Mouse (Mus musculus) limb, embryonic 14.5 days (tissue): ENCODE data around the gene Ddx43. TPM values are rescaled to one million over a fixed set of nuclear protein-coding genes. Genes with fewer than 3 reads are reported as not detected.

Experiments used
- ATAC-seq: fragments of 200-750 bp; cut with Nextera tagmentation; 2 replicates; pipeline ENCODE4 v1.8.0; 2017; ENCODE audit warnings: low read depth, moderate number of reproducible peaks, moderate TSS enrichment; ENCODE audit not compliant: low FRiP score
- DNase-seq: peaks from one replicate; pipeline ENCODE4 v3.0.0-alpha.2; 2015; ENCODE audit warnings: low spot score
- H3K27ac ChIP-seq: fragments of 300-500 bp; sonication (generic); replicated peaks from 2 replicates; pipeline ENCODE4 v1.5.1; 2014; ENCODE audit warnings: low read depth, mild to moderate bottlenecking, low read length, moderate library complexity, mixed read lengths
- H3K27me3 ChIP-seq: fragments of 300-500 bp; sonication (generic); 2 replicates; pipeline ENCODE4 v1.6.1; 2014; ENCODE audit warnings: low read length, mixed read lengths; ENCODE audit not compliant: control insufficient read depth, insufficient read depth
- H3K36me3 ChIP-seq: fragments of 300-500 bp; sonication (generic); 2 replicates; pipeline ENCODE4 v1.6.1; 2014; ENCODE audit warnings: mild to moderate bottlenecking, low read length, moderate library complexity, mixed read lengths; ENCODE audit not compliant: control insufficient read depth, insufficient read depth
- H3K4me1 ChIP-seq: fragments of 300-500 bp; sonication (generic); 2 replicates; pipeline ENCODE4 v1.6.1; 2014; ENCODE audit warnings: antibody characterized with exemption, low read length, mixed read lengths; ENCODE audit not compliant: control insufficient read depth, insufficient read depth
- H3K4me2 ChIP-seq: fragments of 300-500 bp; sonication (generic); replicated peaks from 2 replicates; pipeline ENCODE4 v1.6.1; 2014; ENCODE audit warnings: low read depth, mild to moderate bottlenecking, low read length, moderate library complexity; ENCODE audit not compliant: severe bottlenecking
- H3K4me3 ChIP-seq: fragments of 300-500 bp; sonication (generic); replicated peaks from 2 replicates; pipeline ENCODE4 v1.5.1; 2014; ENCODE audit warnings: low read length
- H3K9ac ChIP-seq: fragments of 300-500 bp; sonication (generic); 2 replicates; pipeline ENCODE4 v1.6.1; 2014; ENCODE audit warnings: mild to moderate bottlenecking, low read depth, low read length, moderate library complexity; ENCODE audit not compliant: severe bottlenecking
- H3K9me3 ChIP-seq: fragments of 300-500 bp; sonication (generic); 2 replicates; pipeline ENCODE4 v1.6.1; 2016; ENCODE audit warnings: low read length; ENCODE audit not compliant: control insufficient read depth
- POLR2A ChIP-seq: fragments of 200-500 bp; IDR thresholded peaks from 2 replicates; pipeline ENCODE4 v1.8.0; 2012; ENCODE audit warnings: inconsistent platforms, mild to moderate bottlenecking, moderate library complexity, borderline replicate concordance; ENCODE audit not compliant: insufficient read depth, insufficient read length; ENCODE audit errors: extremely low read depth
- WGBS: fragments of 180-500 bp; shearing (Covaris S2); extraction: QIAGEN DNeasy Blood & Tissue Kit; methylation state at CpG from one replicate; pipeline ENCODE4 v1.1.7; 2014; 5-methylcytosine and 5-hydroxymethylcytosine counted together
- polyA plus RNA-seq, 2 experiments: library from polyadenylated mRNA; depleted of rRNA in 1 of 2; stranded (reverse) in 1 of 2; unstranded in 1 of 2; fragments of >200 nt; fragmentation: Nextera tagmentation in 1 of 2; extraction: Ambion mirVana in 1 of 2; gene quantifications; 2 replicates each; pipeline versions ENCODE4 v1.2.1 to v1.2.3; 2012 to 2014

The Ddx43 gene
- polyA plus RNA-seq, 2 experiments, result 0.26 to 1.0 TPM

- Histone ChIP-seq H3K4me1 (no peaks in the 10 kb centered on the region), H3K36me3 (no peaks in the 10 kb centered on the region), H3K4me3 (peak overlapping the region; percentile 41; the same call in 1 of the 2 replicates), H3K27ac (no peak overlapping the region), H3K27me3 (peaks cover 50% of the 10 kb centered on the region), H3K9ac (no peak overlapping the region), H3K9me3 (no peaks in the 10 kb centered on the region), H3K4me2 (peak overlapping the region; percentile 57)
- ATAC-seq, result no peak
- no peak for DNase-seq
- WGBS, result 54% methylated on average over 9 of the region's 9 CpGs
- TF ChIP-seq POLR2A, result no peak
Measured at GRCm38 (mm10) chr9:78396517-78396916, 940 bp downstream of the Ddx43 start.

- H3K4me3 ChIP-seq, result no peak overlapping the region
- WGBS, result 80% methylated on average over 5 of the region's 5 CpGs
Measured at GRCm38 (mm10) chr9:78400570-78400969, 5.0 kb downstream of the Ddx43 start.

GRCm38 (mm10) chr9:78401596-78401995, 6.0 kb downstream of the Ddx43 start:
- Histone ChIP-seq H3K4me1 (no peaks in the 10 kb centered on the region), H3K36me3 (no peaks in the 10 kb centered on the region), H3K4me3 (no peak overlapping the region), H3K9me3 (no peaks in the 10 kb centered on the region), H3K27me3 (peaks cover 14% of the 10 kb centered on the region), H3K4me2 (no peak overlapping the region), H3K9ac (no peak overlapping the region), H3K27ac (no peak overlapping the region)
- 91% methylated on average over 7 of the region's 7 CpGs for WGBS
- TF ChIP-seq POLR2A, result no peak
- ATAC-seq, result no peak
- DNase-seq, result no peak

More at GRCm38 (mm10) chr9:78400570-78400969, 5.0 kb downstream of the Ddx43 start:
- DNase-seq (no peak), ATAC-seq (no peak)
- Histone ChIP-seq H3K27me3 (peaks cover 24% of the 10 kb centered on the region), H3K4me1 (no peaks in the 10 kb centered on the region), H3K36me3 (no peaks in the 10 kb centered on the region), H3K9ac (no peak overlapping the region), H3K27ac (no peak overlapping the region), H3K9me3 (no peaks in the 10 kb centered on the region), H3K4me2 (no peak overlapping the region)
- TF ChIP-seq POLR2A, result no peak

GRCm38 (mm10) chr9:78427362-78427781, 31.8 kb downstream of the Ddx43 start:
- DNase-seq (no peak), ATAC-seq (no peak)
- no peak for TF ChIP-seq POLR2A
- peak overlapping the region; percentile 60 for H3K4me2 ChIP-seq
- 15% methylated on average over 24 of the region's 27 CpGs for WGBS
- H3K4me1 ChIP-seq, result no peaks in the 10 kb centered on the region
- no peaks in the 10 kb centered on the region for H3K36me3 ChIP-seq
- H3K9me3 ChIP-seq, result no peaks in the 10 kb centered on the region
- no peak overlapping the region for H3K27ac ChIP-seq
- no peaks in the 10 kb centered on the region for H3K27me3 ChIP-seq
- peak overlapping the region; percentile 31 for H3K4me3 ChIP-seq
- H3K9ac ChIP-seq, result peak overlapping the region; percentile 51

GRCm38 (mm10) chr9:78428185-78428584, 32.6 kb downstream of the Ddx43 start:
- no peak for DNase-seq
- Histone ChIP-seq H3K9ac (no peak overlapping the region), H3K4me1 (no peaks in the 10 kb centered on the region), H3K27ac (no peak overlapping the region), H3K36me3 (no peaks in the 10 kb centered on the region), H3K27me3 (no peaks in the 10 kb centered on the region), H3K9me3 (no peaks in the 10 kb centered on the region), H3K4me3 (no peak overlapping the region), H3K4me2 (no peak overlapping the region)
- WGBS, result 82% methylated on average over 6 of the region's 6 CpGs
- TF ChIP-seq POLR2A, result no peak
- ATAC-seq, result no peak

GRCm38 (mm10) chr9:78428870-78429432, 33.4 kb downstream of the Ddx43 start:
- DNase-seq (no peak), ATAC-seq (no peak)
- no peak overlapping the region for H3K9ac ChIP-seq
- no peak overlapping the region for H3K4me2 ChIP-seq
- no peak for TF ChIP-seq POLR2A
- no peaks in the 10 kb centered on the region for H3K9me3 ChIP-seq
- 84% methylated on average over 4 of the region's 4 CpGs for WGBS
- no peak overlapping the region for H3K27ac ChIP-seq
- H3K4me1 ChIP-seq, result no peaks in the 10 kb centered on the region
- H3K27me3 ChIP-seq, result no peaks in the 10 kb centered on the region
- H3K4me3 ChIP-seq, result no peak overlapping the region
- H3K36me3 ChIP-seq, result no peaks in the 10 kb centered on the region
